Mouse (Mus musculus): ENCODE measurements around the gene Rtn2. TPM values are rescaled to one million over a fixed set of nuclear protein-coding genes. Genes with fewer than 3 reads are reported as not detected.

Rtn2 gene
- polyA plus RNA-seq, 1 experiment from 2014 or later = 8.0 TPM

Other genes starting within 250 kb of the Rtn2 start
- gene Rsph6a, start 227.9 kb upstream of the Rtn2 start, polyA plus RNA-seq (2015; fragmentation: Nextera tagmentation; extraction: Ambion mirVana) = not detected in 2 replicates
- gene Dmwd, start 206.4 kb upstream of the Rtn2 start, polyA plus RNA-seq (2015; fragmentation: Nextera tagmentation; extraction: Ambion mirVana) = 15.5 and 16.8 TPM in 2 replicates
- 17.2 and 27.5 TPM in 2 replicates for gene Dmpk, start 198.8 kb upstream of the Rtn2 start, polyA plus RNA-seq (2015; fragmentation: Nextera tagmentation; extraction: Ambion mirVana)
- 9.5 and 10.5 TPM in 2 replicates for gene Six5, start 188.0 kb upstream of the Rtn2 start, polyA plus RNA-seq (2015; fragmentation: Nextera tagmentation; extraction: Ambion mirVana)
- 3.2 and 4.3 TPM in 2 replicates for gene Gm4969, start 164.3 kb upstream of the Rtn2 start, polyA plus RNA-seq (2015; fragmentation: Nextera tagmentation; extraction: Ambion mirVana)
- gene Fbxo46, start 162.8 kb upstream of the Rtn2 start, polyA plus RNA-seq (2015; fragmentation: Nextera tagmentation; extraction: Ambion mirVana) = 18.4 and 20.3 TPM in 2 replicates
- 15.1 and 16.1 TPM in 2 replicates for gene Qpctl, start 133.3 kb upstream of the Rtn2 start, polyA plus RNA-seq (2015; fragmentation: Nextera tagmentation; extraction: Ambion mirVana)
- 137 and 141 TPM in 2 replicates for gene Snrpd2, start 132.9 kb upstream of the Rtn2 start, polyA plus RNA-seq (2015; fragmentation: Nextera tagmentation; extraction: Ambion mirVana)
- gene Gipr, start 116.5 kb upstream of the Rtn2 start, polyA plus RNA-seq (2015; fragmentation: Nextera tagmentation; extraction: Ambion mirVana) = 0.37 and 0.60 TPM in 2 replicates
- 12.0 and 14.5 TPM in 2 replicates for gene Eml2, start 106.2 kb upstream of the Rtn2 start, polyA plus RNA-seq (2015; fragmentation: Nextera tagmentation; extraction: Ambion mirVana)
- 4.0 and 4.3 TPM in 2 replicates for gene Gpr4, start 70.1 kb upstream of the Rtn2 start, polyA plus RNA-seq (2015; fragmentation: Nextera tagmentation; extraction: Ambion mirVana)
- gene Opa3, start 54.3 kb upstream of the Rtn2 start, polyA plus RNA-seq (2015; fragmentation: Nextera tagmentation; extraction: Ambion mirVana) = 42.9 and 44.6 TPM in 2 replicates
- 81.0 and 86.9 TPM in 2 replicates for gene Vasp, start 10.8 kb upstream of the Rtn2 start, polyA plus RNA-seq (2015; fragmentation: Nextera tagmentation; extraction: Ambion mirVana)
- gene Ppm1n, start 2.6 kb upstream of the Rtn2 start, polyA plus RNA-seq (2015; fragmentation: Nextera tagmentation; extraction: Ambion mirVana) = 0.22 TPM in 1 of 2 replicates, not detected in the other
- 0.17 and 0.22 TPM in 2 replicates for gene Fosb, start 27.4 kb downstream of the Rtn2 start, polyA plus RNA-seq (2015; fragmentation: Nextera tagmentation; extraction: Ambion mirVana)
- gene Ercc1, start 62.2 kb downstream of the Rtn2 start, polyA plus RNA-seq (2015; fragmentation: Nextera tagmentation; extraction: Ambion mirVana) = 81.8 and 86.1 TPM in 2 replicates
- gene Cd3eap, start 76.9 kb downstream of the Rtn2 start, polyA plus RNA-seq (2015; fragmentation: Nextera tagmentation; extraction: Ambion mirVana) = 25.0 and 27.7 TPM in 2 replicates
- gene Ppp1r13l, start 77.1 kb downstream of the Rtn2 start, polyA plus RNA-seq (2015; fragmentation: Nextera tagmentation; extraction: Ambion mirVana) = 3.3 and 4.0 TPM in 2 replicates
- 16.7 and 19.0 TPM in 2 replicates for gene Ercc2, start 99.4 kb downstream of the Rtn2 start, polyA plus RNA-seq (2015; fragmentation: Nextera tagmentation; extraction: Ambion mirVana)
- gene Klc3, start 121.5 kb downstream of the Rtn2 start, polyA plus RNA-seq (2015; fragmentation: Nextera tagmentation; extraction: Ambion mirVana) = 7.0 and 8.5 TPM in 2 replicates
- 18.6 and 28.2 TPM in 2 replicates for gene Ckm, start 122.2 kb downstream of the Rtn2 start, polyA plus RNA-seq (2015; fragmentation: Nextera tagmentation; extraction: Ambion mirVana)
- 6.8 and 6.9 TPM in 2 replicates for gene Mark4, start 176.2 kb downstream of the Rtn2 start, polyA plus RNA-seq (2015; fragmentation: Nextera tagmentation; extraction: Ambion mirVana)
- gene Exoc3l2, start 180.7 kb downstream of the Rtn2 start, polyA plus RNA-seq (2015; fragmentation: Nextera tagmentation; extraction: Ambion mirVana) = 2.9 and 3.8 TPM in 2 replicates
- 1.8 and 2.2 TPM in 2 replicates for gene Bloc1s3, start 225.7 kb downstream of the Rtn2 start, polyA plus RNA-seq (2015; fragmentation: Nextera tagmentation; extraction: Ambion mirVana)
- gene Trappc6a, start 225.8 kb downstream of the Rtn2 start, polyA plus RNA-seq (2015; fragmentation: Nextera tagmentation; extraction: Ambion mirVana) = 89.7 and 94.2 TPM in 2 replicates
- 0.11 and 0.14 TPM in 2 replicates for gene Nkpd1, start 235.2 kb downstream of the Rtn2 start, polyA plus RNA-seq (2015; fragmentation: Nextera tagmentation; extraction: Ambion mirVana)